Mouse (Mus musculus) yolk sac, embryonic 10.5 days (tissue): ENCODE results near the gene Cope.
A peak's percentile ranks its signal among the peaks of the same experiment; 100 is the strongest.

ENCODE experiments used
- DNase-seq: peaks from one replicate; pipeline ENCODE4 v3.0.0-alpha.2; 2017; ENCODE audit warnings: low spot score

The Cope gene

DNA sequence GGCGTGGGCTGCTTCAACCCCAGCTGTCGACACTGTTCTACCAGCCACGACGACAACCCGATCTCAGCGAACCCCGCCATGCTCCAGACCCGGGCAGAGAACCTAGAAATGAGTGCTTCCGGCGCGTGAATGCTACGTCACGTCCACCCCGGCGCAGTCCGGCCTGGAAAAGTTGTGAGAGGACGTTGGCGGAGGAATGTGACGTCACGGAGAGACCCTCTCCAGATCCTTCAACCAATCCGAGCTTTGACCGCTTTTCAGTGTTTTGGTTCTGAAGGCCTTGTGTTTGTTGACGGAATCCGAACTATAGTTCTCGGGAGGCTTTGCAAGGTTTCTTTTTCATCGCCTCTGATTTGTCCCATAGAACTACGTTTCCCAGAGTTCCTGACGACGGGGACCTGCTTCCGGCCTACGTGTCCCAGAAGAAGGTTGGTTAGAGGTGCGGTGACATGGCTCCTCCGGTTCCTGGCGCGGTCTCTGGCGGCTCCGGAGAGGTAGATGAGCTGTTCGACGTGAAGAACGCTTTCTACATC lies at the start of gene Cope, which contains the start of gene Ddx49:
Gene Cope (plus strand): TSS at position 161 of the 533 bp plus-strand sequence.
Gene Ddx49 (minus strand): TSS at position 132 of the 533 bp plus-strand sequence.
- DNase-seq, result peak; percentile 94

DNA sequence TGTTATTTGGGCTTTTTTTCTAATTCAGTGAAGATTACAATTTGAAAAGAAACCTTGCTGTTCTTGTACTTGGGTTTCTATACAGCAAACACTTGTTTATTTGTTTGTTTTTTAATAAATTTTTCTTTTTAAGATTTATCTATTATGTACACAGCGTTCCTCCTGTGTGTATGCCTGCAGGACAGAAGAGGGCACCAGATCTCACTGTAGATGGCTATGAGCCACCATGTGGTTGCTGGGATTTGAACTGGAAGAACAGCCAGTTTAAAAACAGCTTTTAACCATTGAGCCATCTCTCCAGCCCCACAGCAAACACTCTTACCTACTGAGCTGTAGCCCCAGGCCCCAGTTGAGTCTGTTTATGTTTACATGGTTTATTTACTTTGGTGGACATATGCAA lies 47.7 kb upstream of the Cope start:
- DNase-seq, result no peak

DNA sequence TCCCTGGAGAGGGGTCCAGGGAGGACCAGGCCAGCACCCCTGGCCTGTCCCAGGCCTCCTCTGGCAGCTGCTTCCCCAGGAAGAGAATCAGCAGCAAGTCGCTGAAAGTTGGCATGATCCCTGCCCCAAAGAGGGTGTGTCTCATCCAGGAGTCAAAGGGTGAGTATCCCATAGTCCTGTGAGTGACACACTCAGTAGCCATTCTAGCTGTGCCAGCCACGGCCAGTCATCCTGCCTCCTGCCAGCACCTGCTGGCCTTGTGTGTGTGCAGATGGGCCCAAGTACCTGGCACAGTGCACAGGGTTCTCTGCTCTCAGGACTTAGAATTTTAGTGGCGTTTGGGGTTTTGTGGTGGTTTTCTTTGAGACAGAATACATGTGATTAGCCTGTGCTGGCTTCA lies 44.9 kb upstream of the Cope start:
- no peak for DNase-seq

DNA sequence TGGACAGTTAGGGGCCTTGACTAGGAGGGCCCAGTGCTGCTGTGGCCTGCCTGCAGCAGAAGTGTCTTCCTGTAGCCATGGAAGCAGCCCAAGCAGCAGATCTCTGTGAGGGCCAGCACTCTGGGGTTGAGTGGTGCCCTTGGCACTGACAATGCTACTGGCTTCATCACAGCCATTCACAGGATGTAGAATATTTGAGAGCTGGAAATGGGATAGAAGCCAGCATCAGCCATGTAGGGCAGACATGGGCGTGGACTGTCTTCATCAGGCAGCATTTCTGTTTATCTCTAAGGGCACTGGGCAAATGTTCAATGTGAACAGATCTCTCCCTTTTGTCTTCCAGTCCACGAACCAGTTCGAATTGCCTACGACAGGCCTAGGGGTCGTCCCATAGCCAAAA lies 43.7 kb upstream of the Cope start:
- DNase-seq, result no peak

DNA sequence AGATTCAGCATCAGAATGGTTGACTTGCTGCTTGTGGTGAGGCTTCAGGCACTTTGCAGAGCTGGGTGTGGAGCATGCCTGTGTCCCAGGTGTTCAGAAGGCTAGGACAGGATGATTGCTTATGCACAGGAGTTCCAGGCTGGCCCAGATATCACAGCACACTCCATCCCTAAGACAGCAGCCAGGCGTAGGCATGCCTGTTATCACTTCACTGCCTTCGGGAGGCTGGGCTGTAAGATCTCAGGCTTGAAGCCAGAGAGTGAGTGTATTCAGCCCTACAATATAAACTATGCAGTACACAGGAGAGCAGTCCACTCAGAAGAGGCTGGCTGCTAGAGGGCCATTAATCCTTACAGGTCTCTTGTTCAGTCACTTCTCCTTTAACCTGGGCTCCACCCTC lies 43.3 kb upstream of the Cope start:
- DNase-seq, result no peak

DNA sequence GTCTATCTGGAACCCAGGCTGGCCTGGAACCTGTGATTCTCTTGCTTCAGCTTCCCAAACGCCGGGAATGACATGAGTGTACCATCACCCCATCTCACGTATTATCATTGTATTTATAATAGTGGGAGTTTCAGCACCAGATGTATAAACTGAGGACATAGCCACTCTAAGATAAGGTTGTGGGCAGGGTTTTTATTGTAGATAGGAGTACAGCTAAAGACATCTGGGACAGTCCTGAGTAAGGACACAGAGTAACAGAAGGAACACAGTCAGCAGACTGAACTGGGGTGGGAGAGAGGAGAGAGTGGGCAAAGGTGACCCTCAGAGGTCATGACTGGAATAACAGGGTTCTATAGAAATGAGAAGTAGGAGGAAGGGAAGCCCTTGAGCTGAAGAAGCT lies 34.6 kb upstream of the Cope start:
- DNase-seq, result no peak

DNA sequence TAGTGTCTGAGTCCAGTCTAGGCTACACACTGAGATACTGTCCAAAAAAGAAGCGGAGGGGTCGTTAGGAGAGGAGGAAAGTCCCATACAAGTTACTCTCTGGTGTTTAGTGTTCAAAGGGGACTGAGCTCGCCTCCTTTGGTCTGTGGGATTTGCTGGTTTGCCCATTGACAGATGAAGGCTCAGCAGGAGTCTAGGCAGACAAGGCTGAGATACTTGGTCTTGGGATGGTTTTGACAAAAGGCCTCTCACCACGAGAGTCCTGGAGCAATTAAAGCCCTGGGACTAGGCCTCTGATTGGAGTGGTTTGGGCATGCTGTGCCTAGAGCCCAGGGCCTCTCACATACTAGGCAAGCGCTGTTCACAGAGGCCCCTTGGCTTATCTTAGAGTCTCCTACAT lies 34.0 kb upstream of the Cope start:
- DNase-seq, result no peak

DNA sequence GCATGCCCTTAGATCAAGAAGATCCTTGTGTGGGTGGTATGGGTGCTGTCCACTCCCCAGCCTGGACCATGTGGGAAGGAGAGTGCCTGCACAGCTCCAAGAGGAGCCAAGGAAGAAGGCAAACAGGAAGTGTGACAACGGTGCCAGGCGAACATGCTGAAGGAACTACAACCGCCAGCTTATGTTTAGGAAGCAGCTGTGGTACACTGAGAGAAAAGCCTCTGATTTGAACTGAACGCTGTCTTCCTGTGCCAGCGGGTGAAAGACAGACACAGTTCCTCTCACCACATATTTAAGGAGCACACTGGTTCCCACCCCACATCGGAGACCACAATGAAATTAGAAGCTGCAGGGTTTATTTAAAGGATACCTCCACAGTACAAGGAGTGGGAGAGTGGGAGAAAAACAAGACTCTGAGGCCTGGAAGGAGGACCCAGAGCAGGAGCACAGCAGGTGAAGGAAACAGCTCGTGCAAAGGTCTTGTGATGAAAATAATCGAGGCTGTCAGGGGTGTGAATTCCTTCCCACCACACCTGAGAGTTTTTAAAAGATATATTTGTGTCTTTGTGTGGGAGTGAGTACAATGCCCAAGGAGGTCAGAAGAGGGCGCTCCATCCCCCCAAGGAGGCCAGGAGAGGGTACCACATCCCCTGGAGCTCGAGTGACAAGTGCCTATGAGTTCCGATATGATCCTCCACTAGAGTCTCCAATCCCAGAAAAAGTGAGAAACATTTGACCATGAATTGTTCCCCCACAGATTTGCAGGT lies 33.3 kb upstream of the Cope start:
- DNase-seq, result no peak

DNA sequence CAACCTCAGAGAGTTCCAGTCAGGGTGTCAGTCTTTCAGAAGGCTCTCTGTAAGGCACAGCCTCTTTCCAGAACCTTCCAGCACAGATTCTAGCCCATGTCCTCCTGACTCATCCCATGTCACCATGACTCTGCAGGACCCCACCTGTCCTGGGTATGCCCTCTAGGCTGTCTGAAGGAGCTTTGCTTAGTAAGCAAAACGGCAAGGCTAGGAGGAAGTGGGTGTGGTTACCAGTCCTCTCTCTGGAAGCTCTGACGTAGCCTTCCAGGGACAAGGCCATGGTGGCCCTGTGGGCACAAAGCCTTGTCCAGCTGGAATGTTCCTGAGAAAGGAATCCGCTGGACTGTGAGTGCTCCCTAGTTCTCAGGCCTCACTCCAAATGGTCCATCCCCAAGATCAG lies 29.4 kb upstream of the Cope start:
- DNase-seq, result peak; percentile 44

DNA sequence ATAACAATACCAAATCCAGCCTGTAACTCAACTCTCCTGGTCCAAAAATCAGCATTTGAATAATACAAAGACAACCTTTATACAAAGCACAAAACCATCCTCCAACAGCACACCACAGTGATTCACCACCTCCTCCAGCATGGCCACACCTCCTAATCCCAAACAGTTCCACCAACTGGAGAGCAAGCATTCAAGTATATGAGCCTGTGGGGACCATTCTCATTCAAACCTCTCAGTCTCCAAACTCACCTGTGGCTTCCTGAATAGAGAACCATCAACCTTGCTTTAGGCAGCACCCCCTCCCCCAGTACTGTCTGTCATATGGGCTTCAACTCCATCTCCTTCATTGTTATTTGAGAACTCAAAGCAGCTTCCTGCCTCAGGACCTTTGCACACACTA lies 28.0 kb upstream of the Cope start:
- no peak for DNase-seq

DNA sequence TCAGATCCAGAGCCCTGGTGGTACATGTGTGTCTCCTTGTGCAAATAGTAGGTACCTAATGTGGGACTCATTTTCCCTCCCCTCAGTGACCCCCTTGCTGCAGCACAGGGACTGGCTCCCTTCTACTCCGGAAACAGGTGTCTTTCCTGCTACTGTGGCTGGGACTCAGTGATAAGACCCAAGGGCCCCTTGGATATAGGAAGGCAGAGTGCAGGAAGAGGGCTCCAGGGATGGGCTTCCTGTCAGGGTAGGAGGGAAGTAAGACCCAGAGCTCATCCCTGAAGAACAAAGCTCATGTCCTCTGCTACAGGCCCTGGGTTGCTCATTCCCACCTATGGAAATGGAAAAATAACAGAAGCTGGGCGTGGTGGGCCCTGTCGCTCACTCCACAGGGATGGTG lies 25.8 kb upstream of the Cope start:
- DNase-seq, result peak; percentile 20

DNA sequence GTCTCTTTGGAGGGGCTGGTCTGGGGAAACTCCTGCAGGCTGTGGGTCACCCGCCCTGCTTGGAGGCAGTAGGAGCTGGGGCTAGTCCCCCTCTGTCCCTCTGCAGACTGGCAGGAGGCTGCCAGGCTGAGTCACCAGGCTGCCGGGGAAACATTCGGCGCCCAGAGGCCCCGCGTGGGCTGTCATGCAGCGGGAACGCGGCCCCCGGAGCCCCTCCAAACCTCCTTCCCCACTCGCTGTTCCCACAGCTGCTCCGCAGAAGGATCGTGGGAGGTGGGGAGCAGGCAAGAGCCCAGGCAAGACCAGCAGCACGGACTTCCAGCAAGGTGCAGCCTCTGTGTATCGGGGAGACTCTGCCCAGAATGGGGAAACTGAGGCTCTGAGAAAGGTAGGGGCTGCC lies 24.1 kb upstream of the Cope start:
- no peak for DNase-seq

DNA sequence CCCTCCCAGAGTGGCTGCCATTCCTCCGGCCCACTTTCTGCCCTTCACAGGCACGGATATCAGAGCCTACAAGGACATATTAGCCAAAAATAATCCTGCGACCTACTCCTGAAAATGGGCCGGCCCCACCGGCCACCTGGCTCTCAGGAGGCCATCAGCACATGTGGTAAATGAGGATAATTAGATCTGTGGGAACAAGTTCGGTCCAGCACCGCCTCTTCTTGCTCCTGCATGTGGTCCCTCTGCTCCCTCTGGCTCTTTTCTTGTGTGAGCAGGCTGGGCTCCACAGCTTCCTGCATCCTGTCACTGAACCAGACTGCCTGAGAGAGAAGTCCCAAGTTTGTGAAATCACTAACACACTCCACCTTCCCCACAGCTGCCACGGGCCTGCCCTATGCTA lies 23.1 kb upstream of the Cope start:
- DNase-seq, result no peak

DNA sequence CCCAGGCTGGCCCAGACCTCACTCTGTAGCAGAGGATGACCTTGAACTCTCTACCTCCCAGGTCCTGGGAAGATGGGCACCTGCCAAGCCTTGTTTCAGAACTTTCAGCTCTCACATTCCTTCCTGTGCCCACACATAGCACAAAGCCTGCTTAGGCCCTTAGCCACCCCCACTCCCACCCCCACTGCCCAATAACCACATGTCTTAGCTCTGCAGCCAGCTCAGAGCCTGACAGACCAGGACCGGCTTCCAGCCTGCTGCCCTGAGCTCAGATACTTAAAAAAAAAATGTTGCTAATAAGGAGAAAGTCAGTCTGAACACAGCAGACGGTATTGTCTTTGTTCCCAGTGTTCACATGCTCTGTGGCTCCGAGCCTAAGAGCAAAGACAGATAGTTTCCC lies 21.3 kb upstream of the Cope start:
- DNase-seq, result no peak

DNA sequence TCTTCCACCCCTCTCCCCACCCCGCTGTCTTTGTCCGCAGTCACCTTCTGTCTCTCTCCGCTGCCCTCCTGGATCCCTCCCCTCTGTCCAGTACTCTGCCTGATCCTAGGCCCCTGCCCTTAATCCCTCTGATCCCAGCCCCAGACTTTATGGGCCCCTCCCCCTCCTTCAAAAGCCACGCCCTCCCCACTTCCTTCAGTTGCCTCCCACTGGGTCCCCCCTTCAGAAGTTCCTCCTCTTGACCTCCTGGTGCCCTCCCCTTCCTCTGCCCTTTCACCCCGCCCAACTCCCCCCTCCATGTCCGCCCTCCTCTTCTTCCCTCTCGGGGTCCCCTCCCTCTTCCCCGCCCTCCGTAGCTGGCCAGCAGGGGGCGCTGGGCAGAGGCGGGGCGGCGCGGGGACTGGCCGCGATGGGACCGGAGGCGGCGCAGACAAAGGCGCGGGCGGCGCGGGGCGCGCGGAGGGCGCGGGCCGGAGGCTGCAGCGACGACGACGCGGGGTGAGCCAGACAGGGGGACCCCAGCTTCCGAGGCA lies 19.6 kb upstream of the Cope start, which contains the start of gene Homer3:
Gene Homer3 (plus strand): TSS at position 225 of the 533 bp plus-strand sequence.
- DNase-seq, result peak; percentile 97

DNA sequence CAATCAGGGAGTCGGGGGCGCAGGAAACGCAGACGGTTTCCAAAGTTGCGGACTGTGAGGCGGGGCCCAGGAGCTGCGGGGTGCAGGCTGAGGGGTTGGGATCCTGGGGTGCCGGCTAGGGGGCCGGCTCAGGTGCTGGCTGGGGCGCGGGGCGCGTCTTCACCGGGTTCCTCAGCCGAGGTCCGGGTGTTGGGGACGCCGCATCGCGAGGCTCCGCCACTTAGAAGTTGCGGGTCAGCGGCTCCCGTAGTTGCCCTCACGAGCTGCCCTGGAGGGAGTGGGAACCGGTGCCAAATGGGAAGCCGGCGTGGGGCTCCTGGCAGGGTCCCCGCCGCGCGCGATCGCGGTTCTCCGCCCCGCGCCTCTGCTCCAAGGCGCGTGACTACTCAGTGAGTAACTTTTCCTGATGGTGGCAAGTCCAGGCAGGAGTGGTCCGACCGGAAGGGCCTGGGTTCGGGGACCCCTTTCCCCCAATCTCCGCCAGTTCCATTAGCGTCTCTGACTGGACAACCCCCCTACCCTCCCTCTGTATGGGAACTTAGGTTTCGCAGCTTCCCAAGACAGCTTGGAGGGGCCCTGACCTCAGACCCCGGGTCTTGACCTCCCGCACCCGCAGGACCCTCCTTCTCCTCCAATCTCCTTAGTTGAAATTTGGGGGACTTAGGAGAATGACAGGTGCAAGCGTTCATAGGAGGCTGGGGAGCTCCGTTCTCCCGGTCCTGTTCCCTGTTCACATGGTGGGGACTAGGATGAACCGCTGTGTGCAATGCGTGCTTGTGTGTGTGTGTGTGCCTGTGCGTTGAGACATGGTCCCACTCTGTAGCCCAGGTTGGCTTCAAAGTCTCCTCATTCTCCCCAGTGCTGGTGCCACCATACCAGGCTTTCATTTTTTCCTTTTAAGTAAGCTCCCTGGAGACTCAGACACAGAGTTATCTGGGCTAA lies 18.9 kb upstream of the Cope start:
- peak; percentile 11 for DNase-seq

DNA sequence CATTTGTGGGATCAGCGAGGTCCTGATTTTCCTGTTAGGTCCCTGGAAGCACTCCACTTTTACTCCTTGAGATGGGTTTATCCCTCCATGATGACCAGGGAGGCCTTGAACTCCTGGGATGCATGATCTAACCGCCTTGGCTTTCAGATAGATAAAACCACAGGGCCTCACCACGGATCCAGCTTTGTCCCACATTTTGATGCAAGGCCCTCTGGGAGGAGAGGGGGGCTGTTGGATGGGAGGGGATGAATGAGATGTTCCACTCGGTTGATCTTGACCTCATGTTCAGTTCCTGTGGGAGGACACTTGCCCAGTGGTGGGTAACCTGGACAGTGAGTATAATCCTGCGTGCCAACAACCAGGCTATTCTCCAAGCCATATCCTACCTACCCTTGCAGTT lies 17.9 kb upstream of the Cope start:
- no peak for DNase-seq

DNA sequence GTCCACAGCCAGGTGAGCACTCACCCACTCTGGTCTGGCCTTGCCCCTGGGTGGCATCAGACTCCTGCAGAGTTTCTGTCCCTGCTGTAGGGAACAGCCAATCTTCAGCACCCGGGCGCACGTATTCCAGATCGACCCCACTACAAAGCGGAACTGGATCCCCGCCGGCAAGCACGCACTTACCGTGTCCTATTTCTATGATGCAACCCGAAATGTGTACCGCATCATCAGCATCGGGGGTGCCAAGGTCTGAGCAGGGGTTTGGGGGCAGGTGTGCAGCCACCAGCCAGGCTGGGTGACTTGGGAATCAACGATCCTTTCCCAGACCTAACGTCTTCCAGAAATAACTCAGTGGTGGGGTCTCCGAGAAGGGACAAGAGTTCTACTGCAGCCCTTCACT lies 17.0 kb upstream of the Cope start:
- DNase-seq, result no peak

DNA sequence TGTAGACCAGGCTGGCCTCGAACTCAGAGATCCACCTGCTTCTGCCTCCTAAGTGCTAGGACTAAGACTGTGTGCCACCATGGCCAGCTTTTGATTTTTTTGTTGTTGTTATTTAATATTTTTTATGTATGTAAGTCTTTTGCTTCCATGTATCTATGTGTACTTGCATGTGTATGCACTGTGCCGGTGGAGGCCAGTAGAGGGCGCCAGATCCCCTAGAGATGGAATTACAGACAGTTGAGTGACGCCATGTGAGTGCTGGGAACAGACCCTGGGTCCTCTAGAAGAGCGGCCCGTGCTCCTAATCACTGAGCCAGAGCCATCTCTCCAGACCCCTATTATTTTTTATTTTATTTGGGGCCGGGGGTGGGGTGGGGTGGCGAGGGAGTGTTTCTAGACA lies 15.6 kb upstream of the Cope start:
- DNase-seq, result no peak

DNA sequence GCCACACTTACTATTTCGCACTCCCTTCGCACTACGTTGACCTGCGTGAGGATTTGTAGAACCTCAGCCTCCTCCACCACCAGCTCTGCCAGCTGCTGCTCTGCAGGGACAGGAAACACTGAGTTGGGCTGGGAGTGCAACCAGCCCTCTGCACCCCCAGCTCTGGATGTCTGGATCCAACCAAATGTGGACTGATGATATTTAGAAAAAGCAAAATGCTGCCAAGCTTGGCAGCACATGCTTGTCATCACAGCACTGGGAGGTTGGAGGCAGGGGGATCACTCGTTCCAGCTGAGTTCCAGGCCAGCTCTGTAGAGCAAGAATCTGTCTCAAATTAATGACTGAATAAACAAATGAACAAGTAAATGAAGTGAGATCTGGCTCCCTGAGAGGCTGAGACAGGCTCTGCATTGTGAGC lies 8.3 kb upstream of the Cope start:
- no peak for DNase-seq

DNA sequence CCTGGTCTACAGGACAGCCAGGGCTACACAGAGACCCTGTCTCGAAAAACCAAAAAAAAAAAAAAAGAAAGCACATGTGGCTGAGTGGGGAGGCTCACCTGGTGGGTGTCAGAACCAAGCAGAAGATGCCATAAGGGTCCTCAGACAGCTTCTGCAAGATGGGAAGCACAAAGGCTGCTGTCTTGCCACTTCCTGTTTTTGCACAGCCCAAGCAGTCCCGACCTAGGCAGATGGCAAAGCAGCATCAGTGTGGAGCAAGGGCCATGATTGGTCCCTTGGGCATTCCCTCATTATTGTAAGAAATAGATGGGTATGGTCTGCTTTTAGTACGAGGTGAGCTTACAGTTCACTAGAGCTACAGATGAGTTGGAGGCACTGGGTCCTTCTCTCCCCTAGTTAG lies 1.4 kb upstream of the Cope start:
- DNase-seq, result no peak

DNA sequence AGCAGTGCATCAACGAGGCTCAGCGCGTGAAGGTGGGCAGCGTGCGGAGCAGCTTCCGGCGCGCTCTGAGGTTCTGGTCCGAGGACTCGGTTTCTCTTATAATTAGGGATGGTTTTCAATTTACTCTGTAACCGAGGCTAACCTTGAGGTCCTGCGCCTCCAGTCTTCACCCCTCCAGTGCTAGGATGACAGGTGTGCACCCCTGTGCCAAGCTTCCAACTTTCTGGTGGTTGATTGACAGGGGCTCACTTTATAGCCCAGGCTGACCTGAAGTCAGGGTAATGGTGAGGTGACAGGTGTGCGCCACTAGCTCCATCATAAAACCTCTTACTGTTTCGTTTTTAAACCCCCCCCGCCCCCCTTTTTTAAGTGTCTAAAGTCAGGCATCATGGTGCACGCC lies 583 bp downstream of the Cope start:
- DNase-seq, result no peak

DNA sequence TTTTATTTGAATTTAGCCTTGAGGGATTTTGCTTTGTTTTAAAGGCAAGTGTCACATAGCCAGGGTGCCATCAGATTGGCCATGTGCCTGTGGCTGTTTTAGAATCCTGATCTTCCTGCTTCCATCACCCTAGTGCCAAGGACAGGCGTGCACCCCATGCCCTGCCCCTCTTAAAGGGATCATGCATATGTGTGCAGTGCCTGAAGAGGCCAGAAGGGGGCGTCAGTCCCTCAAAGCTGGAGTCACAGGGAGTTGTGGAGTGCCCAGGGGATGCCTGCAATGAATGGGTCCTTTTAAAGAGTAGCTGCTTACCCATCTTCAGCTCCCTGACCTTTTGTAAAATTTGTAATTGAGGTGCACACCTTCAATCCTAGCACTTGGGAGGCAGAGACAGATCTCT lies 7.0 kb downstream of the Cope start:
- no peak for DNase-seq
